Mouse (Mus musculus) embryonic fibroblast, embryonic 13.5 days (primary cell): ENCODE results near the gene Hist1h3g.

Experiments used
- CTCF ChIP-seq: IDR thresholded peaks from 2 replicates; pipeline ENCODE4 v1.5.1; 2011; ENCODE audit warnings: mild to moderate bottlenecking, control low read depth, low read length, moderate library complexity, borderline replicate concordance; ENCODE audit not compliant: insufficient read depth
- POLR2A ChIP-seq: IDR thresholded peaks from 2 replicates; pipeline ENCODE4 v1.6.1; 2011; ENCODE audit warnings: low read depth, mild to moderate bottlenecking, control low read depth, low read length, moderate library complexity

GRCm38 (mm10) chr13:23543965-23544786, 9.0 kb downstream of the Hist1h3g start, which contains the start of gene Hist1h3f:
- TF ChIP-seq CTCF (no peak), POLR2A (peak; percentile 96)
